In the genomic region with DNA sequence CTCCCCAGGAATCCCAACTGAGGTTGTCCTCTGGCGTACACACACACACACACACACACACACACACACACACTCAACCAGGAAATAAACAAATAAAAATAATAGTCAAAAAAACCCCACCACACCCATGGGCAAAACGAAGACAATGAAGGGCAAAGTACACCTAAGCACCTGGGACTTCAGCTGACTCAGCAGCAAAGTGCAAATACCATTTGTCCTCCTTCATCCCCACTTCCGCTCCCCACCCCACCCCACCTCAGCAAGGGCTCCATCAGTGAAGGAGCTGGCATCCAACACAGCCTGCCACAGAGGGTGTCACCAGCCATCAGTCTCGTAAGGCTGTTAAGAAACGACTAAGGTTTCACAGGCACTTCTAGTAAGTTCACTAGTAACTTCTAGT, we compare ENCODE assay signal across 21 mouse cellular contexts.
DNase-seq lines count a peak whose midpoint lies in the region; ATAC-seq and TF ChIP-seq lines count a peak whose summit lies in the region.
"Had no signal": no experiment of that assay in that cellular context is flagged by ENCODE, and none has a peak within 500 bp of the region (broad histone marks: within the 10 kb centered on the region; RNA-seq: fewer than 3 reads in every experiment).

No protein-coding gene starts in this region.

- no peak overlapping the region for H3K4me3 ChIP-seq in ES-E14 (ENCODE audit: insufficient read depth in 1 of 2, low read depth in 1 of 2, low read length in 2 of 2, poor library complexity in 1 of 2, severe bottlenecking in 1 of 2)
- no peak overlapping the region for H3K4me3 ChIP-seq in intestine, postnatal 0 days (ENCODE audit: low read depth, low read length)
- H3K4me3 ChIP-seq in stomach, embryonic 16.5 days (replicated peaks; ENCODE audit: low read length), result no peak overlapping the region
- H3K4me3 ChIP-seq: forebrain, embryonic 10.5 days; forebrain, embryonic 13.5 days; gastrocnemius, adult 2 months; hindbrain, embryonic 13.5 days had no signal

- no peaks in the 10 kb centered on the region for H3K9me3 ChIP-seq in ES-E14 (ENCODE audit: control insufficient read depth, insufficient read depth, low read depth, low read length)
- H3K9me3 ChIP-seq in intestine, postnatal 0 days (ENCODE audit: control insufficient read depth), result no peaks in the 10 kb centered on the region
- no peaks in the 10 kb centered on the region for H3K9me3 ChIP-seq in stomach, embryonic 16.5 days (replicated peaks; ENCODE audit: control insufficient read depth, low read length)
- H3K9me3 ChIP-seq: forebrain, embryonic 10.5 days; forebrain, embryonic 13.5 days; G1E; hindbrain, embryonic 13.5 days had no signal

- no peak overlapping the region for H3K9ac ChIP-seq in ES-E14 (ENCODE audit: insufficient read depth, low read depth, low read length, poor library complexity, severe bottlenecking)
- no peak overlapping the region for H3K9ac ChIP-seq in intestine, postnatal 0 days (ENCODE audit: low read depth, low read length)
- no peak overlapping the region for H3K9ac ChIP-seq in stomach, embryonic 16.5 days (ENCODE audit: low read length)
- H3K9ac ChIP-seq: forebrain, embryonic 13.5 days; hindbrain, embryonic 13.5 days had no signal

- DNase-seq in ES-E14 (ENCODE audit: low read depth, low spot score), result no peak
- no peak for DNase-seq in thymus, postnatal 4 days
- DNase-seq in frontal cortex, postnatal 14 days (ENCODE audit: low spot score in 2 of 2), result no peak
- DNase-seq: adrenal gland, postnatal 10 days; adrenal gland, postnatal 36 days; cerebellum, adult 18-20 months; cerebellum, adult 9-10 months; cerebellum, postnatal 14 days; gastrocnemius, adult 2 months; gastrocnemius, postnatal 25 days had no signal

- H3K27ac ChIP-seq in ES-E14 (ENCODE audit: insufficient read depth, low read depth, low read length, poor library complexity, severe bottlenecking), result no peak overlapping the region
- no peak overlapping the region for H3K27ac ChIP-seq in intestine, postnatal 0 days (ENCODE audit: low read depth, low read length)
- no peak overlapping the region for H3K27ac ChIP-seq in stomach, embryonic 16.5 days (ENCODE audit: low read length)
- H3K27ac ChIP-seq: forebrain, embryonic 10.5 days; forebrain, embryonic 13.5 days; gastrocnemius, adult 2 months; hindbrain, embryonic 13.5 days had no signal

- no peak overlapping the region for H3K4me2 ChIP-seq in intestine, postnatal 0 days (replicated peaks; ENCODE audit: low read depth)
- H3K4me2 ChIP-seq in stomach, embryonic 16.5 days (ENCODE audit: low read depth, low read length), result no peak overlapping the region
- H3K4me2 ChIP-seq: forebrain, embryonic 13.5 days; heart, embryonic 11.5 days; hindbrain, embryonic 13.5 days had no signal

- H3K36me3 ChIP-seq in ES-E14 (ENCODE audit: control insufficient read depth, insufficient read depth, low read length, poor library complexity, severe bottlenecking), result no peaks in the 10 kb centered on the region
- no peaks in the 10 kb centered on the region for H3K36me3 ChIP-seq in intestine, postnatal 0 days (ENCODE audit: control insufficient read depth, insufficient read depth)
- H3K36me3 ChIP-seq in stomach, embryonic 16.5 days (ENCODE audit: control insufficient read depth, insufficient read depth, low read length), result no peaks in the 10 kb centered on the region
- H3K36me3 ChIP-seq: forebrain, embryonic 10.5 days; G1E; hindbrain, embryonic 13.5 days had no signal

- peak; percentile 80 for ATAC-seq in intestine, postnatal 0 days
- peak; percentile 80; the same call in 1 of the 2 replicates for ATAC-seq in stomach, embryonic 16.5 days (ENCODE audit: insufficient read depth, low FRiP score)
- ATAC-seq in granulocyte monocyte progenitor cell, adult 5-6 weeks (replicated peaks; ENCODE audit: poor library complexity, severe bottlenecking), result no peak
- ATAC-seq: forebrain, embryonic 13.5 days; forebrain, embryonic 16.5 days; hindbrain, embryonic 16.5 days; Patski had no signal

- peaks cover 0 to 2% of the 10 kb centered on the region in 2 experiments; a peak in 1 of 4 replicates for H3K4me1 ChIP-seq in ES-E14 (ENCODE audit: control insufficient read depth in 2 of 2, insufficient read depth in 2 of 2, low read length in 2 of 2, poor library complexity in 1 of 2)
- H3K4me1 ChIP-seq in intestine, postnatal 0 days (replicated peaks; ENCODE audit: control insufficient read depth, insufficient read depth, low read length), result no peaks in the 10 kb centered on the region
- H3K4me1 ChIP-seq in stomach, embryonic 16.5 days (ENCODE audit: control insufficient read depth, insufficient read depth, low read length), result no peaks in the 10 kb centered on the region
- H3K4me1 ChIP-seq: forebrain, embryonic 10.5 days; forebrain, embryonic 13.5 days; hindbrain, embryonic 13.5 days had no signal

- in situ Hi-C loops in ES-E14 (cut with MboI; ENCODE audit: low sequenced_read_pairs in 2 of 2, unreplicated experiment in 2 of 2), result no loop called here

- 34% methylated on average over 5 of the region's 5 CpGs for WGBS in intestine, postnatal 0 days
- 45% methylated on average over 5 of the region's 5 CpGs for WGBS in stomach, embryonic 16.5 days

- TF ChIP-seq CTCF in intestine, postnatal 0 days (IDR thresholded peaks at IDR 0.05; ENCODE audit: low read depth), result no peak

- H3K27me3 ChIP-seq in intestine, postnatal 0 days (replicated peaks; ENCODE audit: control insufficient read depth, insufficient read depth, low read length), result no peaks in the 10 kb centered on the region
- no peaks in the 10 kb centered on the region for H3K27me3 ChIP-seq in stomach, embryonic 16.5 days (ENCODE audit: control insufficient read depth, insufficient read depth, low read length)
- H3K27me3 ChIP-seq: forebrain, embryonic 13.5 days; hindbrain, embryonic 13.5 days; Patski had no signal

TF ChIP-seq in ES-E14, 5 proteins besides CTCF, POLR2A, EP300 and RAD21:
- TF ChIP-seq MAFK (IDR thresholded peaks at IDR 0.05; ENCODE audit: insufficient read depth, low read depth, low read length) (peak; percentile 61; the same call in 1 of the 2 replicates), CHD2 (IDR thresholded peaks at IDR 0.05; ENCODE audit: low read depth, low read length) (no peak)
